8 mouse cellular contexts compared by ENCODE assay signal in genomic region chr1:171345225-171346094, GRCm38 (mm10). TPM values are rescaled to one million over a fixed set of nuclear protein-coding genes. Genes with fewer than 3 reads are reported as not detected.
A peak's percentile ranks its signal among the peaks of the same experiment; 100 is the strongest.
DNase-seq lines count a peak whose midpoint lies in the region; ATAC-seq and TF ChIP-seq lines count a peak whose summit lies in the region.

Gene Nit1, minus strand, starts transcription at chr1:171345646.
Gene Pfdn2, plus strand, starts transcription at chr1:171345670.

- peak; percentile 97 for DNase-seq in adrenal gland, postnatal 14 days
- peak; percentile 97 for DNase-seq in embryonic facial prominence, embryonic 10.5 days (ENCODE audit: low spot score)
- DNase-seq in gonadal fat pad, adult 2 months (ENCODE audit: low read depth), result no peak
- DNase-seq in left cerebral cortex, postnatal 4 days, result peak; percentile 91
- DNase-seq in midbrain, embryonic 11.5 days (ENCODE audit: low spot score, missing footprints), result peak; percentile 99
- DNase-seq in right cerebral cortex, postnatal 4 days, result peak; percentile 91
- DNase-seq in yolk sac, embryonic 10.5 days (ENCODE audit: low spot score), result peak; percentile 93

- intact Hi-C loops in left cerebral cortex, postnatal 4 days (cut with DNase I), result no loop called here

- peak within 1 kb of the TSS; percentile 89 for H3K27ac ChIP-seq in embryonic facial prominence, embryonic 10.5 days (replicated peaks)
- peak within 1 kb of the TSS; percentile 69 for H3K27ac ChIP-seq in intestine, postnatal 0 days (ENCODE audit: low read depth, low read length)
- H3K27ac ChIP-seq in midbrain, embryonic 11.5 days (ENCODE audit: low read depth, low read length), result no peak within 1 kb of the TSS

- 1% methylated on average over 53 of the region's 53 CpGs for WGBS in embryonic facial prominence, embryonic 10.5 days
- WGBS in intestine, postnatal 0 days, result under 1% methylated on average over 52 of the region's 53 CpGs
- WGBS in midbrain, embryonic 11.5 days, result 1% methylated on average over 53 of the region's 53 CpGs

- H3K4me1 ChIP-seq in embryonic facial prominence, embryonic 10.5 days, result peaks cover 29% of the 10 kb centered on the region
- H3K4me1 ChIP-seq in intestine, postnatal 0 days (replicated peaks; ENCODE audit: control insufficient read depth, insufficient read depth, low read length), result no peaks in the 10 kb centered on the region; the same call in 1 of the 2 replicates
- peaks cover 14% of the 10 kb centered on the region for H3K4me1 ChIP-seq in midbrain, embryonic 11.5 days (ENCODE audit: control insufficient read depth, insufficient read depth, low read length)

- H3K36me3 ChIP-seq in embryonic facial prominence, embryonic 10.5 days (replicated peaks), result peaks cover 53% of the 10 kb centered on the region
- peaks cover 22% of the 10 kb centered on the region for H3K36me3 ChIP-seq in intestine, postnatal 0 days (ENCODE audit: control insufficient read depth, insufficient read depth)
- H3K36me3 ChIP-seq in midbrain, embryonic 11.5 days (ENCODE audit: control insufficient read depth, insufficient read depth, low read length), result peaks cover 9% of the 10 kb centered on the region; the same call in 1 of the 2 replicates

- no peaks in the 10 kb centered on the region for H3K27me3 ChIP-seq in embryonic facial prominence, embryonic 10.5 days (replicated peaks; ENCODE audit: low read depth, poor library complexity, severe bottlenecking)
- H3K27me3 ChIP-seq in intestine, postnatal 0 days (replicated peaks; ENCODE audit: control insufficient read depth, insufficient read depth, low read length), result no peaks in the 10 kb centered on the region
- H3K27me3 ChIP-seq in midbrain, embryonic 11.5 days (ENCODE audit: control insufficient read depth, insufficient read depth, low read length), result no peaks in the 10 kb centered on the region

- peak within 1 kb of the TSS; percentile 99 for H3K4me3 ChIP-seq in embryonic facial prominence, embryonic 10.5 days
- peak within 1 kb of the TSS; percentile 98 for H3K4me3 ChIP-seq in intestine, postnatal 0 days (ENCODE audit: low read depth, low read length)
- H3K4me3 ChIP-seq in midbrain, embryonic 11.5 days (ENCODE audit: low read depth, low read length), result peak within 1 kb of the TSS; percentile 91

- H3K9ac ChIP-seq in intestine, postnatal 0 days (ENCODE audit: low read depth, low read length), result peak within 1 kb of the TSS; percentile 79
- peak within 1 kb of the TSS; percentile 83 for H3K9ac ChIP-seq in midbrain, embryonic 11.5 days (ENCODE audit: low read length)

- TF ChIP-seq CTCF in intestine, postnatal 0 days (IDR thresholded peaks at IDR 0.05; ENCODE audit: low read depth), result 0 out of 2 replicates have a peak, but pooled peaks have one; percentile 4

- peak within 1 kb of the TSS; percentile 90 for H3K4me2 ChIP-seq in intestine, postnatal 0 days (replicated peaks; ENCODE audit: low read depth)
- H3K4me2 ChIP-seq in midbrain, embryonic 11.5 days, result peak within 1 kb of the TSS; percentile 84

- ATAC-seq in intestine, postnatal 0 days, result peak; percentile 83
- ATAC-seq in midbrain, embryonic 11.5 days (ENCODE audit: low FRiP score), result peak; percentile 93

- peaks cover 5% of the 10 kb centered on the region; the same call in 1 of the 2 replicates for H3K9me3 ChIP-seq in embryonic facial prominence, embryonic 10.5 days
- H3K9me3 ChIP-seq in intestine, postnatal 0 days (ENCODE audit: control insufficient read depth), result no peaks in the 10 kb centered on the region
- H3K9me3 ChIP-seq in midbrain, embryonic 11.5 days (ENCODE audit: control insufficient read depth, low read length), result peaks cover 6% of the 10 kb centered on the region; the same call in 1 of the 2 replicates

RNA-seq across cellular contexts. Expression of gene Nit1, which starts in this region (rescaled TPM):
- 62.1 and 62.8 TPM in 2 replicates for total RNA-seq in adrenal gland, postnatal 14 days (2021)
- polyA plus RNA-seq in embryonic facial prominence, embryonic 10.5 days (2016; fragmentation: Nextera tagmentation; extraction: Ambion mirVana), result 33.6 and 36.8 TPM in 2 replicates
- 91.9 and 95.5 TPM in 2 replicates for polyA plus RNA-seq in gonadal fat pad, adult 2 months (2012; rRNA removed)
- 60.1 and 66.5 TPM in 2 replicates for polyA plus RNA-seq in intestine, postnatal 0 days (2015; fragmentation: Nextera tagmentation; extraction: Ambion mirVana)
- 10 to 100 TPM; 35.3 to 36.8 TPM for total RNA-seq in left cerebral cortex, postnatal 4 days (2021)
- polyA plus RNA-seq in midbrain, embryonic 11.5 days (2014; fragmentation: Nextera tagmentation; extraction: Ambion mirVana), result 31.9 and 32.7 TPM in 2 replicates

RNA-seq across cellular contexts. Expression of gene Pfdn2, which starts in this region (rescaled TPM):
- total RNA-seq in adrenal gland, postnatal 14 days (2021), result 140 and 148 TPM in 2 replicates
- 156 TPM in 2 replicates for polyA plus RNA-seq in embryonic facial prominence, embryonic 10.5 days (2016; fragmentation: Nextera tagmentation; extraction: Ambion mirVana)
- polyA plus RNA-seq in gonadal fat pad, adult 2 months (2012; rRNA removed), result 16.2 and 30.5 TPM in 2 replicates
- 69.5 and 73.1 TPM in 2 replicates for polyA plus RNA-seq in intestine, postnatal 0 days (2015; fragmentation: Nextera tagmentation; extraction: Ambion mirVana)
- 100 to 1,000 TPM; 112 to 125 TPM for total RNA-seq in left cerebral cortex, postnatal 4 days (2021)
- polyA plus RNA-seq in midbrain, embryonic 11.5 days (2014; fragmentation: Nextera tagmentation; extraction: Ambion mirVana), result 64.8 and 69.8 TPM in 2 replicates
